Mouse (Mus musculus): ENCODE measurements around the gene Asphd2.
"Not testable (repeated sequence)": the region's sequence is repeated elsewhere in the genome, so short reads cannot be mapped to it uniquely, and the experiment has no call there.

The Asphd2 gene

GRCm38 (mm10) chr5:112394779-112395443, at the start of gene Asphd2:
Gene Asphd2, minus strand, starts transcription at chr5:112394866.
- DNase-seq: no peak

GRCm38 (mm10) chr5:112438535-112438934, 43.9 kb upstream of the Asphd2 start:
- DNase-seq: no peak

DNA sequence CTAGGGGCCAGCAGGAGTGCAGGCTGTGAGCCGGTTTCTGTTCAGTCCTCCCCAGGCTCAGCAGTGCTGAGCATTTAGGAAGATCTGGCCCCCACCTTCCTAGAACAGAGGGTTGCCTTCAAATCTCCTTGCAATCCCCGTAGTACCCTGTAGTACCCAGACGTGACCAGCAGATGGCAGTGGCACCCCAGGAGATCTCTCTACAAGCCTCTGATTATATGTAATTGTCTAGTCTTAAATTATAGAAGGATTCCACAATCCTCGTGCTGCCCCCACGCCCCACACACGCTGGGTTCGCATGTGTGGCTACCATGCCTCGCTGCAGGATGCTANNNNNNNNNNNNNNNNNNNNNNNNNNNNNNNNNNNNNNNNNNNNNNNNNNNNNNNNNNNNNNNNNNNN, 38.3 kb upstream of the Asphd2 start:
- DNase-seq: peak; percentile 52 to 56

DNA sequence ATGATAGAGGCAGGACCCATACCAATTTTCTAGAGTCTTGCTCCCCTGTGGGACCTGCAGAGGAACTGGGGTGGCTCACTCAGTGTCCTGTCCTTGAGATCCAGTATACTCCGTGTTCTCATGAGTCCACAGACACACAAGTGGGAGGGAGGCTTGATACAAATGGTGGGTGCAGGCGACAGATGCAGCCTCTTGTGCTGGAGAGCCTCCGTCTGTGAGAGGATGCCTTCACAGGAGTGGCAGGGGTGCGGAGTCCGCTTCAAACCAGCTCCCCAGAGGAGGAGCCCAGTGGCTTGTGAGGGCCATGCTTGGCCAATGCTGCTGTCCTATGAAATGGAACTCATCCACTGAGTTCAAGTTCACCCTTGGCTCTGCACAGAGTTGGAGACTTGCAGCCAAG, 37.4 kb upstream of the Asphd2 start:
- no peak for DNase-seq

- no peak for DNase-seq
Observed at GRCm38 (mm10) chr5:112431120-112431775, 36.6 kb upstream of the Asphd2 start.

GRCm38 (mm10) chr5:112428944-112429343, 34.3 kb upstream of the Asphd2 start:
- peak; percentile 11 to 18 for DNase-seq

- DNase-seq: peak in 1 of 2 experiments; percentile 20
Observed at GRCm38 (mm10) chr5:112427283-112427682, 32.6 kb upstream of the Asphd2 start.

DNA sequence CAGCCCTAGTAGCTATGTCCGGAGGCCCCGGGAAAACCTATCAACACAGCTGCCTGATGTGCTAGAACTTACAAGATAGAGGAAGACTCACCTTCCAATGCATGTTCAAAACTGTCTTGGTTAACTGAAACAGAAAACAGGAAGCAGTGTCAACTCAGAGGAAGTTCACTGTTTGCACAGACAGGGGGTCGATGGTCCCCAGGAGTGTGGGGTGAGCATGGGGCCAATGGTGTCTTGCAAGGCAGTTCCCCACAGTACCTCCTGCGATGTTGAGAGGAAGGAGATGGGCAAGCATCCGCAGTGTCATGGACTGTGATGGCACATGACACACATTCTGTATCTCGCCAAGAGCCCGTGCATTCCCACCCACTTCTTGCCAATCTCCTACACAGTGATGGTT, 32.0 kb upstream of the Asphd2 start:
- DNase-seq: no peak

- no peak for DNase-seq
Observed at GRCm38 (mm10) chr5:112419535-112419934, 24.9 kb upstream of the Asphd2 start.

GRCm38 (mm10) chr5:112418023-112418422, 23.4 kb upstream of the Asphd2 start:
- no peak for DNase-seq

GRCm38 (mm10) chr5:112416673-112417072, 22.0 kb upstream of the Asphd2 start:
- DNase-seq: no peak

GRCm38 (mm10) chr5:112412781-112413180, 18.1 kb upstream of the Asphd2 start:
- DNase-seq: not testable (repeated sequence)

DNA sequence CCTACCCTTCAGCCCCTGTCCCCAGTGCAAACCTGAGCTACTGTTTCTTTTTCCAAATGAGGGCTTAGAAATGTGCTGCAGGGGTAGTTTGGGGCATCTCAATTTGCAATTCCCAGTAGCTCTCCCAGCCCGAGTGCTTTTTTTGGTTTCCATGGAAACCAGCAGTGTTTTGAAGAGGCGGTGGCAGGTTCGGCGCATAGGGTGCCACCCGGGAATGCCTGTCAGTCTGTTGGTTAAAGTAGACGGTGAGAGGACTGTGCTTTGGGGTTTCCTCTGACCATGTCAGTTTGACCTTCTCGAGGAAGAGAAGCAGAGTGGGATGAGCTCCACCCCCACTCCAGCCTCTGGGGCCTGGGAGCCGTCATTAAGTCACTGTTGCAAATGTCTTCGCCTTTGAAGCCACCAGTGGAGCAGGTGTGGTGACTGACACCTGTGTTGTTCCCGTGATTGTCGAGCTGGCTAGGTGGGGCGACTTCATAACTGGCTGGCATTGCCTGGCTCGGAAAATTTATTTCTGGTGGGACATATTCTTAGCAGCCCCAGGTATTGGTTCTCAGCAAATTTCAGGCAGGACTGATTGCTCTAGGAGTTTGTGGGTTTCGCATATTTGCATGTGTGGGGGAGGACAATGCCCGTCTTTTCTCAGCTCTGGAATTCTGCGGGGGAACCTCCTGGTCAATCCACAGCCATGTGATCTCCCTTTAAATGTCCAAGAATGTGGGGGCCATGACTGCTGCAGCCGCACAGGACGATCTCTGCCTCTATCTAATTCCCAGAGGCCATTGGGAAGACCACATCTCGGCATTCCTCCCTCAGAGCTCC, 17.1 kb upstream of the Asphd2 start:
- DNase-seq: no peak

DNA sequence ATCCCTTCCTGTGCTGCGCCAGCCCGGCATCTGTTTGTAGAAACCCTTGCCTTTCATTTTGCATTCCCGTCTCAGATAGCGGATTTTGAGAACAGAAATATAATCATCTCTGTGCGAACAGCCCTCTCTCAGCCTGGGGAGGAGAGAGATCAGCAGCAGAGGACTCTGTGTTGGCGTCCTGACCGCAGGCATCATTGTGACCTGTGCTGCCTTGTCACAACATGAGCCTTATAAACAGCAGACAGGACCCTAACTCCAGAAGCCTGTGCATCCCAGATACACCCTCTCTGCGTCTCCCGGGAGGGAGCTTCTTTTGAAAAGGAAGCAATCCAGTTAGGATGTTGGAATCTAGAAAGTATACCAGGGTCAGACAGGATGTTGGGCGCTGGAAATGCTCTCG, 16.4 kb upstream of the Asphd2 start:
- DNase-seq: no peak

- no peak for DNase-seq
Observed at GRCm38 (mm10) chr5:112409274-112409673, 14.6 kb upstream of the Asphd2 start.

GRCm38 (mm10) chr5:112406017-112406416, 11.4 kb upstream of the Asphd2 start:
- no peak for DNase-seq

GRCm38 (mm10) chr5:112402437-112402836, 7.8 kb upstream of the Asphd2 start:
- DNase-seq: no peak

DNA sequence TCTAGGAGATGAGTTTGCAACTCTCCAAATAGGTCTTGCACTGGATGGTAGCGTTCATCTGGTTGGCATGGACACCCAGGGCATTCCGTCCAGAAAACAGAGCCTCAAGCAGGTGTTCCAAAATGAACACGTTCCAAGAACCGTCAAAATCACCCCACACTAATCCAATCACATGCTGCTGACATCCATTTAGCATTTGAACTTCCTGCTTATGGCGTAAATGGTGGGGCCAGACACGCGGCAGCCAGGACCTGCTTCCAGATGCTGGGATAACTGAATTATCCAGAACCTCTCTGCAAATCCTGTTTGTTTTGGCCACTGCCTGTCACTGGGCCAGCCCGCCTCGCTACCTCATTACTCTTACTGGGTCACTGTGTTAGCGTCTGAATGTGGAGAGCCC, 4.6 kb upstream of the Asphd2 start:
- DNase-seq: no peak

GRCm38 (mm10) chr5:112396066-112396465, 1.4 kb upstream of the Asphd2 start:
- DNase-seq: no peak

GRCm38 (mm10) chr5:112394415-112394763, 277 bp downstream of the Asphd2 start:
- no peak for DNase-seq

GRCm38 (mm10) chr5:112393741-112394414, 788 bp downstream of the Asphd2 start:
- DNase-seq: no peak

DNA sequence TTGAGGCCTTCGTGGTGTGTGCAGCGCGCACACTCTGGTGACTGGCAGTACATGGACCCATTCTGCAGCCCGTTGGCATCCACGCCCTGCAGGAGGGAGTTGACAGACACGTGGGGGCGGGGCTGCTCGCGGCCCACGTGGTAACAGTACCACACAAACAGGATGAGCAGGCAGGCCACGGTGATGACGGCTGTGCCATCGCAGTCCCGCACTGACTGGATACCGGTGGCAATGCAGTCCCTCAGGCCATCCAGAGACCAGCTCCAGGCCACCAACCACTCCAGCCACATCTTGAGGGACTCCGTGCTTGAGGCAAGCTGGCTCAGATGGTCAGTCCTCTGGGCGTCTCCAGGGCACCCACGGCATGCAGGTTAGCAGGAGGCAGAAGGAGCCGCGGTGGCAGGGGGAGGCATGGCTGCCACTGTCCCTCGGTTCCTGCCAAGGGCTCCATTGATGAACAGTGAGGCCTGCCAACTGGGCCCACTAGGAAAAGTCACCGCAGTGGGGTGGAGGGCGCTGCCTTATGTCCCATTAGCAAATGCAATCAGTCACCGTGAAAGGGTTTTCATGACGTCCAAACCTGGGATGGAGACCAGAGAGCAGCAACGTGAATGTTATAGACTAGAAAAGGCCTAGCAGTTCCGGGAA, 2.9 kb downstream of the Asphd2 start:
- DNase-seq: no peak

GRCm38 (mm10) chr5:112391002-112391401, 3.7 kb downstream of the Asphd2 start:
- no peak for DNase-seq
